Mouse (Mus musculus) inflammation-experienced regulatory T-cells, adult 16 weeks (primary cell): Measurements from ENCODE around the gene Strbp. TPM values are rescaled to one million over a fixed set of nuclear protein-coding genes. Genes with fewer than 3 reads are reported as not detected.

Source experiments
- polyA plus RNA-seq: library from polyadenylated mRNA; unstranded; fragments of 100-300 nt; shearing (Covaris generic); gene quantifications from one replicate; pipeline ENCODE4 v1.2.1, GENCODE M21; 2017

Gene Strbp
- 7.7 TPM for polyA plus RNA-seq

DNA sequence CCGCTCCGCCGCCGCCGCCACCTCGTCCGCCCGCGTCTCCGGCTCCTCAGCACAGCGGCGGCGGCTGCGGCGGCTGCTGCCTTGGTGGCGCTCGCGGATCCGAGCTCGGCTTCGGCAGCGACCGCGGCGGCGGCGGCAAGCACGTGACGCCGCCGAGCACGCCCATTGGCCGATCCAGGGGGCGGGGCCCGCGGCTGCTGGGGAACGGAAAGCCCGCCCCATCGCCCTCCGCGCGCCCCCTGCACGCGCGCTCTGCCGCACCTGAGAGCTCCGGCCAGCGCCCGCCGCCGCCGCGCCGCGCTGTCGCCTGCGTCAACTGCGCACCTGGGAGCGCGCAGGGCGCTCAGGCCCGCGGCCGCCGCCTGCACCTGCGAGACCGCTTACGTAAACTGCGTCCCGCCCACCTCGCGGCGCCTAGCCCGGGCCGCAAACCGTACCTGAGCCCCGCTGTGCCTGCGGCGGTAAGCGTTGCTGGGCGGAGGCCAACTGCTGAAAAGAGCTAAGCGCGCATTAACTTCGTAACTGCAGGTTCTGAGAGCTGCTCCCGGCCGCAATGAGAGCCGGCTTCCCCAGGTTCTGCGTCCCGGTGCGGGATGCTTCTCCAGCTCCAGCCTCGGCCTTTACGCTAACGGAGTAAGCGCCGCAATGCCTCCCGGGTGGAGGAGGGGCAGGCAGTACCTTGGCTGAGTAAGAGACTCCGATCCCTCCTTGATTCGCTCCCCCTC is at the start of gene Strbp:
Gene Strbp (minus strand): TSS at position 630 of the 725 bp plus-strand sequence.

DNA sequence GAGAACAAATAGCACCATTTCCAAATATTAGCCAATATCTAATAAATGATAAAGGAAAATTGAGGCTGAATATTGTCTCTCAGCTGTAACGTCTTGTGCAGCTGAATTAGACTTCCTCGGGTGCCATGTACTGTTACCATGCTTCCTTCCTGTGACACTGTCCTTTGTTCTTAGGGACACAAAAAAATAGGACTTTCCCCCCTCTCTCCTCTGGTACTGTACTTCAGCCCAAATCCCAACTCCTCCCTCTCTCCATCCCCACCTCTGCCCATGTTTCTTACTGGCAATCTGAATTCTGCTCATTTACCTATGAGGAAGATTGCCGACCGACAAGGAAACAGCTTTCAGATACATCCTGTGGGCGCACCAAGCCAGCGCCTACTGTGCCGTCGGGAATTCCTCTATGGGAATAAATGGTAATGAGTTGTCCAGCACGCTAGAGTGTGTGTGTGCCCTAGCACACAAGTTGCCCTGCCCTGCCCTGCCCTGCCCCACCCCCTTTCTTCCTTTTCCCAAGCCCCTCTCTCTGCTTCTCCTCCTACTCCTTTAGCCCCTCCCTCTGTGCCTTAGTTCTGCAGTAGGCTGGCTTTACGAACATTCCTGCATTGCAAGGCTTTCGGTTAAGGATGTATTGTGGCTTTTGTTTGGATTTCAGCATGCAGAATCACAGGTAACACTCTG is 187.5 kb downstream of the Strbp start, which contains the start of gene Gpr21:
Gene Gpr21 (plus strand): TSS at position 303 of the 681 bp plus-strand sequence.

DNA sequence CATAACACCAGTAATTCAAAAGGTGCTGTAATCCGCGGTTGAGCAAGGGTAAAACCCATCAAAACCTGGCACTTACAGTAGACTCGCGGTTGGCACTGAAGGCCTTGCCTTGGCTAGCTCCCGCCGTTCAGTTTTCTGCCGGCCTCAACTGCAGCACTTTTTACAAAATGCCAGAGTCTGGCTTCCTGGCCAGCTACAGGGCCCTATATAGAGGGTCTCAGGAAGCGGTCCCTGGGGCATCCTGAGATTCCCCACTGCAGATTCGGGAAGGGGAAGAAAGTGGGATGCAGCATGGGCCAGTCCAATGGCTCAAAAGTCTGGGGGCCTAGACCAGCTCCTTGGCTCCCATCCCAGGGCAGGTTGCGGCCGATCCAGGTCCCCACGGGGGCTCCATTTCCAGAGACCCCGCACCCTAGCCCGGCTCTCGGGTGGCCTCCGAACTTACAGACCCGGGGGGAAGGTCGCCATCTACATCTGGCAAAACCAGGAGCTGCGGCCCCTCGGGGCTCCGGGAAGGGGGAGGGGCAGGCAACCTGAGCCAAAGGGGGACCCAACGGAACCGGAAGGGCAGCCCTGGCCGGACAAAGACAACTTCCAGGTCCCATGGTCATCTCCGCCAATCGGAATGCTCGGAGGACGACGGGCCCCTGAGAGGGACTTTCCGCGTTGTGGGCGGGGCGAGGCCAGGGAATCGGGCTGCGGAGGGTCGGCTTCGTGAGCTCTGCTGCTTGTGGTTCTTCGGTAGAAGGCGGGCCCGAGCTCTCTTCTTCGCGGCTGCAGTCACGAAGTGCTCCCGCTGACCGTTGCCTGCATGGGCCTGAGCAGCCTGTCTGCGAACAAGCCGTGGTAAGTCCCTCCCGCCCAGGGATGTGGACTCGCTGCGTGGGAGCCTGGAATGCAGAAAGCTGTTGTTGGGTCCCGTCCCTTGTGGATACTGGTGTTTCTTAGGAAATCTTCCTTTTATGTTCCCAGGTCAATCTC is 260.8 kb downstream of the Strbp start, which contains the start of the genes Zbtb26, Zbtb6 and Rabgap1:
Gene Zbtb26 (minus strand): TSS at position 525 of the 981 bp plus-strand sequence.
Gene Zbtb6 (minus strand): TSS at position 561 of the 981 bp plus-strand sequence.
Gene Rabgap1 (plus strand): TSS at position 669 of the 981 bp plus-strand sequence.

Other genes with a start within 250 kb of the Strbp start
- gene Gpr21, start 187.5 kb downstream of the Strbp start, polyA plus RNA-seq = 1.3 TPM
- not detected for gene Crb2, start 72.4 kb upstream of the Strbp start, polyA plus RNA-seq